Mouse (Mus musculus): ENCODE measurements around the gene Eaf1.

Gene Eaf1

GRCm38 (mm10) chr14:31494975-31495455 is 816 bp downstream of the Eaf1 start, which contains the start of gene Mettl6:
Gene Mettl6 (minus strand): TSS chr14:31495040.
- POLR2A ChIA-PET, result interaction anchor here in 3 of 4 experiments (0.7 to 2.8 kb wide), 12 partner anchors 10 to 664 kb away, joined by 3 to 20 read pairs (median 3); partner anchors contain the start of genes Capn7 (in 1 of the 3) and Ncoa4 (in 1 of the 3)
- CTCF ChIA-PET, result interaction anchor here in 3 of 4 experiments (0.8 to 1.7 kb wide), 4 partner anchors 19 to 24 kb away, joined by 3 to 4 read pairs (median 3); no protein-coding TSS in a partner anchor

- ChIA-PET CTCF (interaction anchor here (0.5 to 1.7 kb wide), 6 partner anchors 19 to 40 kb away, joined by 3 to 4 read pairs (median 3); no protein-coding TSS in a partner anchor), POLR2A (interaction anchor here in 3 of 4 experiments (0.5 to 2.8 kb wide), 8 partner anchors 9 to 159 kb away, joined by 3 to 20 read pairs (median 3); partner anchors contain the start of gene Capn7 (in 1 of the 3))
Observed at GRCm38 (mm10) chr14:31495538-31495937, 1.3 kb downstream of the Eaf1 start.

- CTCF ChIA-PET, result interaction anchor here in 1 of 4 experiments (1.0 kb wide), 1 partner anchor 41 kb away, joined by 3 read pairs; no protein-coding TSS in a partner anchor
- POLR2A ChIA-PET, result interaction anchor here in 2 of 4 experiments (0.5 to 2.8 kb wide), 4 partner anchors 9 to 157 kb away, joined by 3 to 20 read pairs (median 8); no protein-coding TSS in a partner anchor
Observed at GRCm38 (mm10) chr14:31496241-31496646, 2.0 kb downstream of the Eaf1 start.

GRCm38 (mm10) chr14:31499526-31499925 is 5.3 kb downstream of the Eaf1 start:
- CTCF ChIA-PET, result interaction anchor here in 2 of 4 experiments (0.9 to 1.0 kb wide), 3 partner anchors 18 to 113 kb away, joined by 3 read pairs; no protein-coding TSS in a partner anchor
- POLR2A ChIA-PET, result interaction anchor here in 3 of 4 experiments (0.6 to 3.4 kb wide), 12 partner anchors 9 to 731 kb away, joined by 3 to 14 read pairs (median 3); partner anchors contain the start of genes Dph3 (in 1 of the 3) and Oxnad1 (in 1 of the 3)

- ChIA-PET POLR2A (interaction anchor here in 2 of 4 experiments (1.4 to 2.6 kb wide), 2 partner anchors 8 to 11 kb away, joined by 3 to 13 read pairs; partner anchors contain the start of genes Eaf1 (in 1 of the 2) and Mettl6 (in 1 of the 2)), CTCF (interaction anchor here in 1 of 4 experiments (0.6 kb wide), 1 partner anchor 690 kb away, joined by 5 read pairs; no protein-coding TSS in a partner anchor)
Observed at GRCm38 (mm10) chr14:31503406-31503805, 9.2 kb downstream of the Eaf1 start.

- POLR2A ChIA-PET, result interaction anchor here in 2 of 4 experiments (1.2 to 1.6 kb wide), 2 partner anchors 14 to 255 kb away, joined by 3 read pairs; no protein-coding TSS in a partner anchor
- CTCF ChIA-PET, result no interaction called here
Observed at GRCm38 (mm10) chr14:31506456-31506855, 12.3 kb downstream of the Eaf1 start.

GRCm38 (mm10) chr14:31509911-31510310 is 15.7 kb downstream of the Eaf1 start:
- CTCF ChIA-PET, result interaction anchor here in 1 of 4 experiments (0.6 kb wide), 1 partner anchor 104 kb away, joined by 3 read pairs; no protein-coding TSS in a partner anchor
- POLR2A ChIA-PET, result interaction anchor here in 3 of 4 experiments (0.6 to 3.7 kb wide), 6 partner anchors 10 to 448 kb away, joined by 3 to 20 read pairs (median 6); partner anchors contain the start of genes Eaf1 (in 1 of the 3) and Mettl6 (in 1 of the 3)

- POLR2A ChIA-PET, result interaction anchor here in 2 of 4 experiments (1.1 to 3.7 kb wide), 5 partner anchors 9 to 132 kb away, joined by 3 to 20 read pairs (median 5); partner anchors contain the start of genes Eaf1 (in 1 of the 2) and Mettl6 (in 1 of the 2)
- CTCF ChIA-PET, result interaction anchor here in 1 of 4 experiments (0.6 kb wide), 1 partner anchor 104 kb away, joined by 3 read pairs; no protein-coding TSS in a partner anchor
Observed at GRCm38 (mm10) chr14:31510322-31510721, 16.1 kb downstream of the Eaf1 start.

- CTCF ChIA-PET, result no interaction called here
- POLR2A ChIA-PET, result interaction anchor here in 1 of 4 experiments (1.7 kb wide), 1 partner anchor 16 kb away, joined by 5 read pairs; no protein-coding TSS in a partner anchor
Observed at GRCm38 (mm10) chr14:31515895-31516294, 21.7 kb downstream of the Eaf1 start.

- ChIA-PET CTCF (interaction anchor here (0.6 to 1.4 kb wide), 12 partner anchors 10 to 247 kb away, joined by 3 to 6 read pairs (median 3); no protein-coding TSS in a partner anchor), POLR2A (interaction anchor here in 3 of 4 experiments (0.5 to 1.7 kb wide), 5 partner anchors 9 to 29 kb away, joined by 3 to 5 read pairs (median 3); no protein-coding TSS in a partner anchor)
Observed at GRCm38 (mm10) chr14:31519165-31519564, 25.0 kb downstream of the Eaf1 start.

- POLR2A ChIA-PET, result interaction anchor here in 2 of 4 experiments (0.6 to 1.9 kb wide), 7 partner anchors 10 to 827 kb away, joined by 3 to 5 read pairs (median 4); partner anchors contain the start of genes Eaf1 (in 1 of the 2) and Mettl6 (in 1 of the 2)
- CTCF ChIA-PET, result interaction anchor here in 1 of 4 experiments (0.8 to 1.0 kb wide), 2 partner anchors 34 to 219 kb away, joined by 3 read pairs; no protein-coding TSS in a partner anchor
Observed at GRCm38 (mm10) chr14:31521318-31521717, 27.1 kb downstream of the Eaf1 start.

GRCm38 (mm10) chr14:31525040-31525810 is 31.0 kb downstream of the Eaf1 start:
- POLR2A ChIA-PET, result interaction anchor here in 1 of 4 experiments (0.6 to 1.2 kb wide), 3 partner anchors 21 to 409 kb away, joined by 3 read pairs; no protein-coding TSS in a partner anchor
- CTCF ChIA-PET, result interaction anchor here in 2 of 4 experiments (0.6 kb wide), 2 partner anchors 37 to 265 kb away, joined by 3 read pairs; no protein-coding TSS in a partner anchor

- CTCF ChIA-PET, result no interaction called here
Observed at GRCm38 (mm10) chr14:31530847-31531246, 36.6 kb downstream of the Eaf1 start.

GRCm38 (mm10) chr14:31531506-31532148 is 37.4 kb downstream of the Eaf1 start:
- ChIA-PET CTCF (interaction anchor here in 1 of 4 experiments (0.7 kb wide), 1 partner anchor 59 kb away, joined by 20 read pairs; no protein-coding TSS in a partner anchor), POLR2A (interaction anchor here in 1 of 4 experiments (0.6 kb wide), 1 partner anchor 192 kb away, joined by 3 read pairs; no protein-coding TSS in a partner anchor)

More at GRCm38 (mm10) chr14:31530847-31531246, 36.6 kb downstream of the Eaf1 start:
- POLR2A ChIA-PET, result no interaction called here

GRCm38 (mm10) chr14:31532656-31533055 is 38.5 kb downstream of the Eaf1 start:
- ChIA-PET CTCF (interaction anchor here in 2 of 4 experiments (0.6 kb wide), 2 partner anchors 22 to 72 kb away, joined by 3 to 4 read pairs; no protein-coding TSS in a partner anchor), POLR2A (no interaction called here)

GRCm38 (mm10) chr14:31537298-31537697 is 43.1 kb downstream of the Eaf1 start:
- CTCF ChIA-PET, result interaction anchor here in 2 of 4 experiments (0.6 to 0.8 kb wide), 2 partner anchors 18 to 81 kb away, joined by 3 to 5 read pairs; no protein-coding TSS in a partner anchor
- POLR2A ChIA-PET, result interaction anchor here in 2 of 4 experiments (0.6 to 0.9 kb wide), 2 partner anchors 66 to 548 kb away, joined by 3 to 4 read pairs; partner anchors contain the start of gene Oxnad1 (in 1 of the 2)

- CTCF ChIA-PET, result interaction anchor here in 1 of 4 experiments (0.5 to 0.6 kb wide), 2 partner anchors 22 to 504 kb away, joined by 4 to 18 read pairs; no protein-coding TSS in a partner anchor
- POLR2A ChIA-PET, result interaction anchor here in 2 of 4 experiments (0.7 to 1.9 kb wide), 4 partner anchors 11 to 774 kb away, joined by 3 to 4 read pairs (median 3); no protein-coding TSS in a partner anchor
Observed at GRCm38 (mm10) chr14:31543885-31544442, 49.8 kb downstream of the Eaf1 start.

Measured in embryonic stem cell, embryonic (primary cell).